Mouse (Mus musculus) adrenal gland (tissue): ENCODE results near the gene Tnfaip3.

Experiments
- intact Hi-C: fragments of 180-260 bp; cut with DNase I; formaldehyde crosslinking; loops from one replicate; pipeline ENCODE4 v1.15.1; 2025

Tnfaip3 gene

GRCm38 (mm10) chr10:19016823-19017471 is 1.5 kb upstream of the Tnfaip3 start:
- intact Hi-C loops, result loop anchor here (5.0 kb wide), 2 partner anchors 75 to 170 kb away; no protein-coding TSS in a partner anchor

- intact Hi-C loops, result loop anchor here (5.0 kb wide), 3 partner anchors 57 to 173 kb away; no protein-coding TSS in a partner anchor
Observed at GRCm38 (mm10) chr10:19014381-19015256, 838 bp downstream of the Tnfaip3 start.

- intact Hi-C loops, result loop anchor here (5.0 kb wide), 1 partner anchor 56 kb away; no protein-coding TSS in a partner anchor
Observed at GRCm38 (mm10) chr10:19013351-19013750, 2.1 kb downstream of the Tnfaip3 start.

- intact Hi-C loops, result loop anchor here (5.0 kb wide), 1 partner anchor 55 kb away; no protein-coding TSS in a partner anchor
Observed at GRCm38 (mm10) chr10:19012616-19013015, 2.8 kb downstream of the Tnfaip3 start.

GRCm38 (mm10) chr10:19011832-19012440 is 3.5 kb downstream of the Tnfaip3 start:
- intact Hi-C loops, result loop anchor here (5.0 kb wide), 1 partner anchor 55 kb away; no protein-coding TSS in a partner anchor

- intact Hi-C loops, result loop anchor here (5.0 kb wide), 1 partner anchor 53 kb away; no protein-coding TSS in a partner anchor
Observed at GRCm38 (mm10) chr10:19010414-19010813, 5.0 kb downstream of the Tnfaip3 start.

GRCm38 (mm10) chr10:19009186-19009672 is 6.2 kb downstream of the Tnfaip3 start:
- intact Hi-C loops, result no loop called here

- intact Hi-C loops, result no loop called here
Observed at GRCm38 (mm10) chr10:19008607-19008940, 6.9 kb downstream of the Tnfaip3 start.

GRCm38 (mm10) chr10:19007897-19008606 is 7.4 kb downstream of the Tnfaip3 start:
- intact Hi-C loops, result no loop called here

- intact Hi-C loops, result no loop called here
Observed at GRCm38 (mm10) chr10:19002091-19002785, 13.2 kb downstream of the Tnfaip3 start.

GRCm38 (mm10) chr10:18999427-18999826 is 16.0 kb downstream of the Tnfaip3 start:
- intact Hi-C loops, result no loop called here

GRCm38 (mm10) chr10:18996331-18996730 is 19.1 kb downstream of the Tnfaip3 start:
- intact Hi-C loops, result no loop called here

GRCm38 (mm10) chr10:18995465-18996261 is 19.8 kb downstream of the Tnfaip3 start:
- intact Hi-C loops, result no loop called here

- intact Hi-C loops, result no loop called here
Observed at GRCm38 (mm10) chr10:18992971-18993370, 22.5 kb downstream of the Tnfaip3 start.

GRCm38 (mm10) chr10:18991057-18991456 is 24.4 kb downstream of the Tnfaip3 start:
- intact Hi-C loops, result no loop called here

- intact Hi-C loops, result no loop called here
Observed at GRCm38 (mm10) chr10:18987907-18988199, 27.6 kb downstream of the Tnfaip3 start.

GRCm38 (mm10) chr10:18987046-18987906 is 28.2 kb downstream of the Tnfaip3 start:
- intact Hi-C loops, result no loop called here

- intact Hi-C loops, result no loop called here
Observed at GRCm38 (mm10) chr10:18985516-18985915, 29.9 kb downstream of the Tnfaip3 start.

- intact Hi-C loops, result no loop called here
Observed at GRCm38 (mm10) chr10:18983514-18983913, 31.9 kb downstream of the Tnfaip3 start.
